Comparison of ENCODE assay signal across 19 mouse cellular contexts in genomic region chr5:88915082-88915481, GRCm38 (mm10). TPM values are rescaled to one million over a fixed set of nuclear protein-coding genes. Genes with fewer than 3 reads are reported as not detected.
DNase-seq lines count a peak whose midpoint lies in the region.
"Had no signal": no experiment of that assay in that cellular context is flagged by ENCODE, and none has a peak within 500 bp of the region (broad histone marks: within the 10 kb centered on the region; RNA-seq: fewer than 3 reads in every experiment).

No protein-coding gene starts in this region.

- intact Hi-C loops in left cerebral cortex, postnatal 4 days (cut with DNase I): no loop called here

- peak; percentile 70 for DNase-seq in heart, adult 11 months
- no peak for DNase-seq in heart, adult 8-10 months (ENCODE audit: low spot score)
- DNase-seq in cerebellum, adult 11 months: peak; percentile 44
- DNase-seq in cerebellum, adult 9-10 months: peak; percentile 71
- peak; percentile 48 to 74 for DNase-seq in cerebellum, postnatal 25 days
- no peak for DNase-seq in embryonic facial prominence, embryonic 10.5 days (ENCODE audit: low spot score)
- no peak for DNase-seq in retina, postnatal 1 day
- no peak for DNase-seq in left cerebral cortex, postnatal 4 days
- DNase-seq: adrenal gland, postnatal 14 days; gastrocnemius, postnatal 36 days; heart, adult 18-20 months; heart, postnatal 14 days; kidney, adult 18-20 months had no signal

- no peak overlapping the region for H3K4me3 ChIP-seq in embryonic facial prominence, embryonic 10.5 days
- H3K4me3 ChIP-seq: embryonic facial prominence, embryonic 15.5 days; forebrain, embryonic 15.5 days; heart, embryonic 15.5 days; intestine, embryonic 15.5 days had no signal

- no peaks in the 10 kb centered on the region for H3K4me1 ChIP-seq in embryonic facial prominence, embryonic 10.5 days
- H3K4me1 ChIP-seq: embryonic facial prominence, embryonic 15.5 days; forebrain, embryonic 15.5 days; intestine, embryonic 15.5 days had no signal

- no peaks in the 10 kb centered on the region for H3K9me3 ChIP-seq in embryonic facial prominence, embryonic 10.5 days
- H3K9me3 ChIP-seq: embryonic facial prominence, embryonic 15.5 days; forebrain, embryonic 15.5 days; heart, embryonic 15.5 days; intestine, embryonic 15.5 days had no signal

- no peaks in the 10 kb centered on the region for H3K36me3 ChIP-seq in embryonic facial prominence, embryonic 10.5 days (replicated peaks)
- H3K36me3 ChIP-seq: embryonic facial prominence, embryonic 15.5 days; forebrain, embryonic 15.5 days; heart, embryonic 15.5 days; intestine, embryonic 15.5 days had no signal

- H3K27ac ChIP-seq in embryonic facial prominence, embryonic 10.5 days (replicated peaks): no peak overlapping the region
- H3K27ac ChIP-seq: embryonic facial prominence, embryonic 15.5 days; forebrain, embryonic 15.5 days; hindbrain, embryonic 14.5 days; intestine, embryonic 15.5 days had no signal

- WGBS in embryonic facial prominence, embryonic 10.5 days: 93% methylated on average over 5 of the region's 5 CpGs

- no peaks in the 10 kb centered on the region for H3K27me3 ChIP-seq in embryonic facial prominence, embryonic 10.5 days (replicated peaks; ENCODE audit: low read depth, poor library complexity, severe bottlenecking)
- H3K27me3 ChIP-seq: embryonic facial prominence, embryonic 15.5 days; forebrain, embryonic 15.5 days; heart, embryonic 15.5 days; intestine, embryonic 15.5 days had no signal

RNA-seq across cellular contexts. Expression of gene Slc4a4, which starts 28.5 kb away (rescaled TPM):
- total RNA-seq in heart, adult 8-10 months (2022): 10 to 100 TPM; 34.4 to 37.7 (median 35.1) TPM
- polyA plus RNA-seq in embryonic facial prominence, embryonic 10.5 days (2016; fragmentation: Nextera tagmentation; extraction: Ambion mirVana): 1.7 TPM in 2 replicates
- total RNA-seq in left cerebral cortex, postnatal 4 days (2021): 10 to 100 TPM; 52.0 to 60.8 TPM
- total RNA-seq: MEL had no signal

Comparison
In these comparisons a context has a peak if more than half of its experiments do, and no peak if none do; other contexts are left out.
1. DNase-seq: peak in heart, adult 11 months (single experiment), cerebellum, adult 11 months (single experiment), cerebellum, adult 9-10 months (single experiment) and cerebellum, postnatal 25 days (2 of 2); none in heart, adult 8-10 months (single experiment), embryonic facial prominence, embryonic 10.5 days (single experiment), retina, postnatal 1 day (single experiment) and left cerebral cortex, postnatal 4 days (single experiment).